Mouse (Mus musculus) erythroid progenitor cell, adult 5-6 weeks (primary cell): ENCODE results near the gene H2afx. TPM values are rescaled to one million over a fixed set of nuclear protein-coding genes. Genes with fewer than 3 reads are reported as not detected.
A peak's percentile ranks its signal among the peaks of the same experiment; 100 is the strongest.
"Not testable (repeated sequence)": the region's sequence is repeated elsewhere in the genome, so short reads cannot be mapped to it uniquely, and the experiment has no call there.

ENCODE experiments used
- ATAC-seq: replicated peaks from 2 replicates; pipeline ENCODE4 v1.8.0; 2016; ENCODE audit warnings: moderate number of reproducible peaks, mild to moderate bottlenecking, moderate TSS enrichment, inconsistent platforms; ENCODE audit not compliant: poor library complexity, low FRiP score, severe bottlenecking
- total RNA-seq, 2 experiments: library from RNA; stranded (forward) in 1 of 2; stranded (reverse) in 1 of 2; fragments of 150-400 nt in 1 of 2; fragments of 186-747, 209-891 nt in 1 of 2; gene quantifications; 2 replicates each; pipeline versions ENCODE4 v1.2.3 to v1.2.4; 2015 to 2017; ENCODE audit warnings: low replicate concordance in 2 of 2

H2afx gene
- total RNA-seq (2015; ENCODE audit: low replicate concordance) (455 and 495 TPM in 2 replicates), total RNA-seq (2017; ENCODE audit: low replicate concordance) (1,704 and 2,100 TPM in 2 replicates)

DNA sequence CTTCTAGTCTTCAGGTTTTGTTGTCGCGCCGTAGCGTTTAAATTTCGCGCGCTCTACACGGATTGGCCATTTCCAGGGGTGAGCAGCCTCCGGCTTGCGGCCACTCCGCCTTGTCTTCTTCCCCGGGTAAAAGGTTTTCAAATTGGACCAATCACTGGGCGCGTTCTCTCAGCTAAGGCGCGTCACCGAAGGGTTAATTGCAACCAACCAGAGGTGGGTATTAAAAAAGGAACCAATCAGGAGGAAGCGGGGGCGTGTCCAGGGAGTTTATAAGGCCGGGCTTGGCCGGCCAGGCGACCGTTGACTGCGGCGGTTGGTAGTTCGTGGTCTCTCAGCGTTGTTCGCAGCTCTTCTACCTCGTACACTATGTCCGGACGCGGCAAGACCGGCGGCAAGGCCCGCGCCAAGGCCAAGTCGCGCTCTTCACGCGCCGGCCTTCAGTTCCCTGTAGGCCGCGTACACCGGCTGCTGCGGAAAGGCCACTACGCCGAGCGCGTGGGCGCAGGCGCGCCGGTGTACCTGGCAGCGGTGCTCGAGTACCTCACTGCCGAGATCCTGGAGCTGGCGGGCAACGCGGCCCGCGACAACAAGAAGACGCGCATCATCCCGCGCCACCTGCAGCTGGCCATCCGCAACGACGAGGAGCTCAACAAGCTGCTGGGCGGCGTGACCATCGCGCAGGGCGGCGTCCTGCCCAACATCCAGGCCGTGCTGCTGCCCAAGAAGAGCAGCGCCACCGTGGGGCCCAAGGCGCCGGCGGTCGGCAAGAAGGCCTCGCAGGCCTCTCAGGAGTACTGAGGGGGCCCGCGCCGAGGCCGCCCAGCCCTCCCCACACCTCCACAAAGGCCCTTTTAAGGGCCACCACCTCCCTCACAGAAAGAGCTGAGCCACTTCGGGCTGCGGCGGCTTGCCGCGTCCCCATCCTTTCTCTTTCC, at the start of gene H2afx:
Gene H2afx, plus strand, starts transcription at position 299 of the 935 bp plus-strand sequence.
- ATAC-seq: peak; percentile 77

GRCm38 (mm10) chr9:44286256-44286850, 48.1 kb upstream of the H2afx start:
- ATAC-seq: peak; percentile 66

DNA sequence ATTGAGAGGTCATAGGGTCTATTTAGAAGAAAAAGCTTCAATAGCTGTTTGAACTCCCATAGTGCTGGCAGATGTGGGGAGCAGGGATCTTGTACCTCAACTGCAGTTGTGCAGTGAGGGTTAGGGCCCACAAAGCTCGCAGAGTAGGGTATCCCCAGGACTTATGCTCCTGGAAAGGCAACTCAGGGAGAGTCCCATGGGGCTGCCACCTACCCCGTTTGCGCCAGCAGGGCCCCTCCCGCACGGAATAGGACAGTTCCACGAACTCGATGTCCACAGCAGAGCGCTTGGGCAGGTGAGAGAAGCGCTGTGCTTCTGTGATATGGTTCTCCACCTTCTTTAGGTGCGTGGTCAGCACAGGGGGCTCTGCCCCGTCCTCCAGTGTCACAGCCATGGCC, 47.5 kb upstream of the H2afx start:
- peak; percentile 17; the same call in 1 of the 2 replicates for ATAC-seq

DNA sequence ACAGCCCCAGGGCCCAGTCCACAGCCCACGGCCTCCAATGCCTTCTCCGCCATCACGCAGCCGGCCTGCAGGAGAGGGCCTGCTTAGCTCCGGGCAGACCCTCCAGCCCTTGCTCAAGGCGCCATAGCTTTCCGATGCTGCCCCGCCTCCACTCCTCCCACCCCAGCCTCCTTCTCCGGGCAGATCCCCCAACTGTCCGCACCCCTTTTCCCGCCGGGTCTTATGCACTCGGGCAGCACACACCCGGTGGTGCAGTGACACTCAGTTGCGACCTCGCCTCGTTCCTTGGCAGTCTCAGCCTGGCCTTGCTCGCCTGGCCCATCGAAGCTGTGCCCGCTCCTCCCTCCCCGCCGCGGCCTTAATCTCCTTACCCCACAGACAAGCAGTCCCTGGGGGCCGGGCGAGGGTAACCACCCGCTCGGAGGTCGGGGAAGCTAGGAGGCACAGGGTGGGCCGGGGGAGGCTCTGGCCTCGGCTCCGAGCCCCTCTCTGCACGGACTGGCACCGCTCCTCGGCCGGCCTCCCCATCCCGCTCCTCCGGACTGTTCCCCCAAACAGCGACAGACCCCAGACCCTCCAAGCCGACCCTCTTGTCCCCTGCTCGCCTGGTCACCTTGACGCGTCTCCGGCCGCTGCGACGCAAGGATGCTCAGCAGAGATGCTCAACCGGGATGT, 47.0 kb upstream of the H2afx start:
- ATAC-seq: peak; percentile 56

DNA sequence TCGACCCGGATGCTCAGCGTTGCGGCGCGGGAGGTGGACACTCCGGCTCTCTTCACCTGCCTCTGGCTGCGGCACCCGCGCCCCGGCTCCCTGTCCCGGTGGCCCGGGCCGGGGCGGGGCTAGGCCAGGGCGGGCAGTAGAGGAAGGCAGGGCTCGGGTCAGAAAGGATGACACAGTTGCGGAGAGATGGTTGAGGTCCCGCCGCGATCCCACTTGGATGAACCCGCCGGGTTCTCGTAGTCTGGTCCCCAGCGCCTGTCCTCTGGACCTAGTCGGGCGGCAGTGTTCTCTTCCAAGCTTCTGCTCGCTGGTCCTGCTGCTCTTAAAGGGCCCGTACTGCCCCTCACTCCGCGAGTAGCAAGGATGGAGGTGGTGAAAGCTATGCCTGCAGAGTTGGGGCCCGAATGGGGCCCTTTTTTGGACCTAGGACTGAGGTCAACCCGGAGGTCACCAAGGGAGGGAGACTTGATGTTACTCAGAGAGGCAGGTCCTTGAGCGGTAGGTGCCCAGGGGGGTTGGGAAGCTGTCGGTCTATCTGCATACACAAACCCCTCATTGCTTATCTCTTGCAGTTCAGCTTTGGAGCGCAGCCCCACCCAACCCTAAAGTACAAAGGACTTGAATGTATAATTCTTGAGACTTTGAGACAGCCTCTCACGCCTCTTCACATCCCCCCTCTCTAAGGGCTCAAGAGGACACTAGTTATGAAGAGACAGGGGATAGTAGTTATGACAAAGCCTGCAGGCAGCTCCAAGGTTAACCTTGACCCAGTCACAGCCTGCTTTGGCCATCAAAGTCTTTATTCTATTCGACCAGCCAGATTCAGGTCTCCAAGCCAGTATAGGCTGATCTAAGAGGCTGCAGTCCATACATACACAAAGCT, 46.2 kb upstream of the H2afx start, which contains the start of gene Abcg4:
Gene Abcg4, minus strand, starts transcription at position 540 of the 883 bp plus-strand sequence.
- peak; percentile 74 for ATAC-seq

GRCm38 (mm10) chr9:44288959-44289291, 45.6 kb upstream of the H2afx start:
- ATAC-seq: peak; percentile 32

- no peak for ATAC-seq
These were observed 42.0 kb upstream of the H2afx start for GRCm38 (mm10) chr9:44292490-44292889.

DNA sequence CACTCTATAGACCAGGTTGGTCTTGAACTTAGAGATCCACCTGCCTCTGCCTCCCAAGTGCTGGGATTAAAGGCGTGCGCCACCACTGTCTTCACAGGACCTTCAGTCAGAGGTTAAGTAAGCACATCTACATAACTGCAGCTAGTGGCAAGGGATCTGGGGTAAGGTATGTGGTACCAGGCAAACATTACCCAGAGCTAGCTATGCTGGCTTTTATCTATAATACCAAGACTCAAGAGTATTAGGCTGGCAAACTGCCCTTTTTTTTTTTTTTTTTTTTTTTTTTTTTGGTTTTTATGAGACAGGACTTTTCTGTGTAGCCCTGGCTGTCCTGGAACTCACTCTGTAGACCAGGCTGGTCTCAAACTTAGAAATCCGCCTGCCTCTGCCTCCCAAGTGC, 34.5 kb upstream of the H2afx start:
- not testable (repeated sequence) for ATAC-seq

GRCm38 (mm10) chr9:44305466-44306079, 28.9 kb upstream of the H2afx start, which contains the start of gene Hinfp:
Gene Hinfp (minus strand): TSS chr9:44305671.
- peak; percentile 99 for ATAC-seq

- no peak for ATAC-seq
These were observed 28.0 kb upstream of the H2afx start for GRCm38 (mm10) chr9:44306532-44306931.

DNA sequence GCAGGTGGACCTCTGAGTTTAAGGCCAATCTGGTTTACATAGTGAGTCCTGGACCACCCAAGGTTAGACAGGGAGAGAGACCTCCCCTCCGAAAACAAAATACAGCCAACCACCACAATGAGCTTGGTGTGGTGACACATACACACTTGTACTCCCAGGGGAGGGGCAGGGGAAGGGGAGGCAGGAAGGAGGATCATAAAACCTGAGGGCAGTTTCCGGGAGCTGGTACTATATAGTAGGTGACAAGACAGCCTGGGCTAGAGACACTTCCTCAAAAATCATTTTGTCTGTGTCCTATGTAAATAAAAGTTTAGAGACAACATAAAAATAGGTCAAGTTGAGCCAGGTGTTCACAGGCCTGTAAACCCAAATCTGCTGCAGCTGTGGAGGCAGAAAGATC, 27.2 kb upstream of the H2afx start:
- no peak for ATAC-seq

DNA sequence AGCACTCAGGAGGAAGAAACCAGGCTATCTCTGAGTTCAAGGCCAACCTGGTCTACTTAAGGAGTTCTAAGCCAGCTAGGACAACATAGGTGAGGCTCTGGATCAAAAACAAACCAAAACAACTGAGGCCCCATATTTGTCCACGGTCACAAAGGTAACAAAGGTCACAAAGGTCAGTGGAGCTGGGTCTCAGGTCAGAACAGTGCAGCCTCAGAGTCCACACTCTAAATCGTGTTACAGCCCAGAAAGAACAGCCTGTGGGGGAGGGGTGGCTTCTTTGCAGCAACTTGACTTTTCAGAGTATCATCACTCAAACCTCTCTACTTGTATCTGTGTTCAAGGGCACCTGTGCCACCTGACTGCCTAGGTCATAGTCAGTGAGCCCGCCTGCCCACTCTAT, 24.7 kb upstream of the H2afx start:
- no peak for ATAC-seq

DNA sequence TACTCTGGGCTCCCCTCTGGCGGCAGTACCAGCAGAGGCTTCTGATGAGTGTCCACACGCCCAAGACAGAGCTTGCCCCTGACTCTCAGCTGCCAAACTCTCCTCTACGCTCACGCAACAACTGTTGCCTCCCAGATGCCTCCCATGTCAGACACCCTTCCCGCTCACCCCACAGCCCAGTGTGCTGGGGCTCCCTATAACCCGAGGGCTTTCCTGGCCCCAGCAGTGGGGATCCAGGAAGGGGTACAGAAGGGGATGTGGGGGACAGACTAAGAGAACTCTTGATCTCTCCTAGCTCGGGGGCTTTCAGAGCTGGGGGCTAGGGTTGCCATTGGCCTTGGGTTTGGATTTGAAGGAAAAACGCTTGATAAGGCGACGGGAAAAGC, 23.8 kb upstream of the H2afx start:
- no peak for ATAC-seq

GRCm38 (mm10) chr9:44311136-44312134, 23.1 kb upstream of the H2afx start:
- ATAC-seq: no peak

DNA sequence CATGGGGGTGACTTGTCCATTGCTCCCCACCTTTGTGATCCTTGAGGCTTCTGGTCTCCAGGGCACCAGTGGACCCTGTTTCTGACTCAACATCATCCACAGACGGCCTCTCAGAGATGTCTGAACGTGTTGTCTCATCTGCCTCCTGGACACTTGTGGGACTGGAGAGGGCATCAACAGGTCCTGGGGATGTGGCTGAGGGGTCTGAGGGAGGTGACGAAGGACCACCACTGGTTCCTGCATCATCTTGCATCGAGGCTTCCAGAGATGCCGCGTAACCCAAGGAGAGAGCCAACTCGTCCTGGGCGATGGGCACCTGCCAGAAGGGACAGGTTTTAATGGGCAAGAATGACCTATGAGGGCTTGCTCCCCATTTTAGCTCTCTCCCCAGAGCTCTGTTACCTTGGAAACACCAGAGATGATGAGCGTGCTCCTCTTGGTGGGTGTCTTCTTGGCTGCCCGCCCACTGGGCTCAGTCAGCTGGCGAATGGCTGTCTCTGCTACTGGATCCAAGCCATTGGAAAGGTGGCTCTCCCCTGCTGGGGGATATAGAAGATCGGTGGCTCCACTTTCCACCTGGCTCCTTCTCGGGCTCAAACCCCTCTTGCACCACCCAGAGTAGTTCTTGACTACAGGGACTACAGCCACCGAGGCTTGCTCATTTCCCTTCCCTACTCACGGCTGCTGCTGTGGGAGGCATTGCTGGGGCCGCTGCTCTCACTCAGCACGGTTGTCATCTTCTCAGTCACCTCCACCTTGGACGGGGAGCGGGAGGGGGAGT, 20.8 kb upstream of the H2afx start:
- no peak for ATAC-seq

DNA sequence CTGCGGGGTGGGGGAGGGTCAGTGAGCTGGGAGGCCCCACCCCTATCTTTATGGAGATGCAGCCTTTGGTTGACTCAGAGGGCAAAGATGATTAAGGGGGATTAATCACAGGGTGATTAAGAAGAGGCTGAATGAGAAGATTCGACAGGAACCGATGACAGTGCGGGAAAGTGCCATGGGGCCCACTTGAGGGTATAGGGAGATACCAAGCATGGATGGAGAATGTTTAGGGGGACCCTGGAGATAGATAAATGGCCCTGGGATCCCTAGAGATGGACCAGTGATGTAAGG, 20.3 kb upstream of the H2afx start:
- no peak for ATAC-seq

GRCm38 (mm10) chr9:44314910-44315309, 19.6 kb upstream of the H2afx start:
- ATAC-seq: no peak
